Mouse (Mus musculus): ENCODE data around the gene Golga7b.

GRCm38 (mm10) chr19:42292106-42292505 lies 44.7 kb downstream of the Golga7b start:
- TF ChIP-seq CTCF (IDR thresholded peaks at IDR 0.05; ENCODE audit: borderline replicate concordance, insufficient read depth, low read length) (no peak), POLR2A (IDR thresholded peaks at IDR 0.05; ENCODE audit: low read depth, low read length) (no peak)

All from embryonic fibroblast, embryonic 13.5 days (primary cell).